Mouse (Mus musculus): ENCODE measurements around the gene a. TPM values are rescaled to one million over a fixed set of nuclear protein-coding genes. Genes with fewer than 3 reads are reported as not detected.
"Not testable (repeated sequence)": the region's sequence is repeated elsewhere in the genome, so short reads cannot be mapped to it uniquely, and the experiment has no call there.

Gene a
- polyA plus RNA-seq, 1 experiment from 2014 or later, result 0.18 TPM

- WGBS, result 82% methylated on average over 5 of the region's 5 CpGs
- Histone ChIP-seq H3K4me2 (replicated peaks; ENCODE audit: low read depth) (no peak overlapping the region), H3K4me3 (ENCODE audit: low read depth, low read length) (no peak overlapping the region), H3K4me1 (replicated peaks; ENCODE audit: control insufficient read depth, insufficient read depth, low read length) (no peaks in the 10 kb centered on the region), H3K27ac (ENCODE audit: low read depth, low read length) (no peak overlapping the region), H3K36me3 (ENCODE audit: control insufficient read depth, insufficient read depth) (no peaks in the 10 kb centered on the region), H3K9ac (ENCODE audit: low read depth, low read length) (no peak overlapping the region), H3K9me3 (ENCODE audit: control insufficient read depth) (no peaks in the 10 kb centered on the region), H3K27me3 (replicated peaks; ENCODE audit: control insufficient read depth, insufficient read depth, low read length) (no peaks in the 10 kb centered on the region)
- no peak for TF ChIP-seq CTCF (IDR thresholded peaks at IDR 0.05; ENCODE audit: low read depth)
- ATAC-seq, result no peak
These were observed 200.9 kb downstream of the a start for GRCm38 (mm10) chr2:154992083-154992482.

GRCm38 (mm10) chr2:155005491-155005890 is 214.3 kb downstream of the a start:
- Histone ChIP-seq H3K36me3 (ENCODE audit: control insufficient read depth, insufficient read depth) (no peaks in the 10 kb centered on the region), H3K4me2 (replicated peaks; ENCODE audit: low read depth) (no peak overlapping the region), H3K27me3 (replicated peaks; ENCODE audit: control insufficient read depth, insufficient read depth, low read length) (no peaks in the 10 kb centered on the region), H3K4me3 (ENCODE audit: low read depth, low read length) (no peak overlapping the region), H3K9me3 (ENCODE audit: control insufficient read depth) (no peaks in the 10 kb centered on the region), H3K27ac (ENCODE audit: low read depth, low read length) (no peak overlapping the region), H3K9ac (ENCODE audit: low read depth, low read length) (no peak overlapping the region), H3K4me1 (replicated peaks; ENCODE audit: control insufficient read depth, insufficient read depth, low read length) (no peaks in the 10 kb centered on the region)
- no peak for ATAC-seq
- no peak for TF ChIP-seq CTCF (IDR thresholded peaks at IDR 0.05; ENCODE audit: low read depth)
- 92% methylated on average over 11 of the region's 11 CpGs for WGBS

DNA sequence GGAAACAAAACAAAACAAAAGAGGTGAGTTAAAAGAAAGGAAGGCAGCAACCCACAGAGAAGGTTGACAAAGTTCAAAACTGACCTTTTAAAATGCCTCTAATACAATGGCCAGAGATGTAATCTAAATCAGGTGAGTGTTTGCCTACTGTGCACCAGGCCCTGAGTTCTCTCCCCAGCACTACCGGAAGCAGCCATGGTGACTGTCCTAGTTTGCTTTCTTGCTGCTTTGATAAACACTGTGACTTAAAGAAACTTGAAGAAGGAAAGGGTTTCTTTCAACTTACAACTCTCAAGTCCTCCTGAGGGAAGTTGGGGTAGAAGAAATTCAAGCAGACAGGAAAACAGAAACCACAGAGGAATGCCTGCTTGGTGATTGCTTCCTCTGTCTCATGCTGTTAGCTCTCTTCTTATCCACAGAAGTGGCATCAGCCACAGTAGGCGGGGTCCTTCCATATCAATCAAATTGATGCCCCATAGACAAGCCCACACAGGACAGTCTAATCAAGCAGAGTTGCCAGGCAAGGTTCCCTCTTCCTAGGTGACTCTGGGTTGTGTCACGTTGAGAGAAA is 220.0 kb downstream of the a start:
- H3K9ac ChIP-seq (ENCODE audit: low read depth, low read length), result no peak overlapping the region
- ATAC-seq, result no peak
- no peaks in the 10 kb centered on the region for H3K4me1 ChIP-seq (replicated peaks; ENCODE audit: control insufficient read depth, insufficient read depth, low read length)
- H3K36me3 ChIP-seq (ENCODE audit: control insufficient read depth, insufficient read depth), result no peaks in the 10 kb centered on the region
- H3K27me3 ChIP-seq (replicated peaks; ENCODE audit: control insufficient read depth, insufficient read depth, low read length), result no peaks in the 10 kb centered on the region
- no peak for TF ChIP-seq CTCF (IDR thresholded peaks at IDR 0.05; ENCODE audit: low read depth)
- H3K4me3 ChIP-seq (ENCODE audit: low read depth, low read length), result no peak overlapping the region
- WGBS, result 51% methylated on average over 3 of the region's 3 CpGs
- H3K27ac ChIP-seq (ENCODE audit: low read depth, low read length), result no peak overlapping the region
- no peaks in the 10 kb centered on the region for H3K9me3 ChIP-seq (ENCODE audit: control insufficient read depth)
- no peak overlapping the region for H3K4me2 ChIP-seq (replicated peaks; ENCODE audit: low read depth)

DNA sequence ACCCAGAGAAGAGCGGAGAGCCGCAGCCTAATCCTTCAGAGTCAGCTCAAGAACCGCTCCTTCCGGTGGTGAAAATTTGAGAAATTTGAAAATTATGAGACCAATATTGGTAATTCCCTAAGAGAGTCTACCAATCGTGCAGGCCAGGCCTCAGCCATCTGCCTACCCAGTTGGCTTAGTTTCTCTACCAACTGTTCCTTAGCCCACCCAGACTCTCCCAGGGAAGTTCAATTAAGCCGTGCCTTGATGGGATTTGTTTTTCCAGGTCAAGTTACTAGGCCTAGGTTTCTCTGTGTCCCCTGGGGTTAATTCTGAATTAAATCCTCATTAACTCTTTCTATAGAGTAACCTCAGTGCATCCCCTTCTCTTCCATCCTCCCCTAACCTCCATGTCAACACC is 221.8 kb downstream of the a start:
- no peak for ATAC-seq
- H3K4me2 ChIP-seq (replicated peaks; ENCODE audit: low read depth), result no peak overlapping the region
- H3K27me3 ChIP-seq (replicated peaks; ENCODE audit: control insufficient read depth, insufficient read depth, low read length), result no peaks in the 10 kb centered on the region
- 90% methylated on average over 6 of the region's 6 CpGs for WGBS
- H3K27ac ChIP-seq (ENCODE audit: low read depth, low read length), result no peak overlapping the region
- H3K4me3 ChIP-seq (ENCODE audit: low read depth, low read length), result no peak overlapping the region
- no peaks in the 10 kb centered on the region for H3K36me3 ChIP-seq (ENCODE audit: control insufficient read depth, insufficient read depth)
- H3K4me1 ChIP-seq (replicated peaks; ENCODE audit: control insufficient read depth, insufficient read depth, low read length), result no peaks in the 10 kb centered on the region
- H3K9me3 ChIP-seq (ENCODE audit: control insufficient read depth), result no peaks in the 10 kb centered on the region
- H3K9ac ChIP-seq (ENCODE audit: low read depth, low read length), result no peak overlapping the region
- no peak for TF ChIP-seq CTCF (IDR thresholded peaks at IDR 0.05; ENCODE audit: low read depth)

- ATAC-seq, result not testable (repeated sequence)
- WGBS, result 32% methylated on average over 7 of the region's 9 CpGs
These were observed 225.5 kb downstream of the a start for GRCm38 (mm10) chr2:155016751-155017150.

GRCm38 (mm10) chr2:155018251-155018755 is 227.1 kb downstream of the a start, which contains the start of gene Gm14226:
Gene Gm14226, plus strand, starts transcription at chr2:155018266.
- not testable (repeated sequence) for H3K27me3 ChIP-seq (replicated peaks; ENCODE audit: control insufficient read depth, insufficient read depth, low read length); H3K9me3 ChIP-seq (ENCODE audit: control insufficient read depth); H3K4me1 ChIP-seq (replicated peaks; ENCODE audit: control insufficient read depth, insufficient read depth, low read length); ATAC-seq; H3K36me3 ChIP-seq (ENCODE audit: control insufficient read depth, insufficient read depth); H3K27ac ChIP-seq (ENCODE audit: low read depth, low read length)
- Histone ChIP-seq H3K4me3 (ENCODE audit: low read depth, low read length) (peak within 1 kb of the TSS; percentile 52), H3K9ac (ENCODE audit: low read depth, low read length) (peak within 1 kb of the TSS; percentile 28; the same call in 1 of the 2 replicates), H3K4me2 (replicated peaks; ENCODE audit: low read depth) (peak within 1 kb of the TSS; percentile 94)
- 4% methylated on average over 23 of the region's 26 CpGs for WGBS

More at GRCm38 (mm10) chr2:155016751-155017150, 225.5 kb downstream of the a start:
- H3K27me3 ChIP-seq (replicated peaks; ENCODE audit: control insufficient read depth, insufficient read depth, low read length); H3K36me3 ChIP-seq (ENCODE audit: control insufficient read depth, insufficient read depth); H3K4me2 ChIP-seq (replicated peaks; ENCODE audit: low read depth); H3K4me1 ChIP-seq (replicated peaks; ENCODE audit: control insufficient read depth, insufficient read depth, low read length); H3K9ac ChIP-seq (ENCODE audit: low read depth, low read length); H3K9me3 ChIP-seq (ENCODE audit: control insufficient read depth); H3K4me3 ChIP-seq (ENCODE audit: low read depth, low read length); H3K27ac ChIP-seq (ENCODE audit: low read depth, low read length): not testable (repeated sequence)

Measured in intestine, postnatal 0 days (tissue).